Mouse (Mus musculus) megakaryocyte-erythroid progenitor cell, adult 5-6 weeks (primary cell): ENCODE results near the gene Rhot1. TPM values are rescaled to one million over a fixed set of nuclear protein-coding genes. Genes with fewer than 3 reads are reported as not detected.

Experiments
- ATAC-seq: replicated peaks from 2 replicates; pipeline ENCODE4 v1.8.0; 2016; ENCODE audit warnings: mild to moderate bottlenecking, inconsistent platforms; ENCODE audit not compliant: severe bottlenecking, poor library complexity, low FRiP score, low TSS enrichment
- total RNA-seq, 2 experiments: library from RNA; stranded (forward) in 1 of 2; stranded (reverse) in 1 of 2; fragments of 200-1000, 215-1000 nt in 1 of 2; fragments of >200 nt in 1 of 2; fragmentation: Nextera tagmentation in 1 of 2; gene quantifications; 2 replicates each; pipeline ENCODE4 v1.2.3; 2014 to 2017

The Rhot1 gene
- total RNA-seq (2014; fragmentation: Nextera tagmentation) (44.3 and 65.2 TPM in 2 replicates), total RNA-seq (2017) (55.5 and 63.8 TPM in 2 replicates)

DNA sequence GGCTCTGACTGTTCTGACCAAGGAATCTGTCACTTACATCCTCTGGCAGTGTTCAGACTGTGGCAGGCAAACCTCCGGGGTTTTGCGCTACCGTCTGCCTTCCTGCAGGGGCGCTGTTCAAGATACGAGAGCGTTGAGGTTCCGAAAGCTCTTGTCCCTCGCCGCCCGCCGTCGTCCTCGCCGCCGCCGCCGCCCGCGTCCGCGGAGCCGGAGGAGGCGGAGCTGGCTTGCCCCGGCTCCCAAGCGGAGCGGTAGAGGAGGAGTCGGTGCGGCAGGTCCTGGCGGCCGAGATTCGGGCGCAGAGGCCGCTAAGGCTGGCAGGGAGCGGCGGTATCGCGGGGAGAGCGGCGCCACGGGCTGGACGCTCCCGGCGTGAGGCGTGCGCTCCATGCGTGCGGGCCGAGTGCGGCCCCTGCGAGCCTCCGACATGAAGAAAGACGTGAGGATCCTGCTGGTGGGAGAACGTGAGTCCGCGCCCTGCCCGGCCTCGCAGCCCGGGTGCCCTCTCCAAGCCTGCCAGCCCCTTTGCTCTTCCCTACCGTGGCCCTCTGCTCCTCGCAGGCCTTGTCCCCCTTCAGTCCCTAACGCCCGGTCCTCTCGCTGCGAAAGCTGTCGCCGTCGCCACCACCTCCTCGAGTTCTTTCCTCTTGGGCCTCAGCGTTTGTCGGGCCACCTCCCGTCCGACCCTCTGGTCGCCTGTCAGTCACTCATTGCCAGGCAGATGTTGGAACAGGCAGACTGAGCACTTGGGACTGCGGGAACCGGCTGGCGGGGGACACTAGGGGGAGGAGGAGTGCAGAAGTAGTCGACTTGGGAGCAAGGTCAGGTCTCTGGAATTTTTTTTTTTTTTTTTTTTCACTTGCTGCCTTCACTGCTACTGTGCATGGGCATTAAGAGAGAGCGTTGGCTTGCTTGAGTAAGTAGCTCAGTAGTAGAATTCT, at the start of gene Rhot1:
Gene Rhot1 (plus strand): TSS at position 160 of the 941 bp plus-strand sequence.
- ATAC-seq, result peak; percentile 90

DNA sequence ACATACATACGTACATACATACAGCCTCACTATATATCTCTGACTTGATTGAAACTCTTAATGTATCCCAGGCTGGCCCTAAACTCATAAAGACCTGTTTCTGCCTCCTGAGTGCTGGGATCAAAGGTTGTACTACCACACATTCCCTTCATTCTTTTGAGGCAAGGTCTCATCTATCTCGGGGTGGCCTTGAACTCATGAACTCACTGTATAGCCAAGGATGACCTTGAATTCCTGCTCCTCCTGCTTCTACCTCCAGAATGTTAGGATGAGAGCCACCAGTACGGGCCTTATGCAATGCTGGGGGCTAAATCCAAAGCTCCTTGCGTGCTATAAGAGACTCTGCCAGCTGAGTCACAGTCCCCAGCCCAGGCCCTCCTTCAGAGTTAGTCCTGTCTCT, 47.8 kb upstream of the Rhot1 start:
- ATAC-seq, result no peak

DNA sequence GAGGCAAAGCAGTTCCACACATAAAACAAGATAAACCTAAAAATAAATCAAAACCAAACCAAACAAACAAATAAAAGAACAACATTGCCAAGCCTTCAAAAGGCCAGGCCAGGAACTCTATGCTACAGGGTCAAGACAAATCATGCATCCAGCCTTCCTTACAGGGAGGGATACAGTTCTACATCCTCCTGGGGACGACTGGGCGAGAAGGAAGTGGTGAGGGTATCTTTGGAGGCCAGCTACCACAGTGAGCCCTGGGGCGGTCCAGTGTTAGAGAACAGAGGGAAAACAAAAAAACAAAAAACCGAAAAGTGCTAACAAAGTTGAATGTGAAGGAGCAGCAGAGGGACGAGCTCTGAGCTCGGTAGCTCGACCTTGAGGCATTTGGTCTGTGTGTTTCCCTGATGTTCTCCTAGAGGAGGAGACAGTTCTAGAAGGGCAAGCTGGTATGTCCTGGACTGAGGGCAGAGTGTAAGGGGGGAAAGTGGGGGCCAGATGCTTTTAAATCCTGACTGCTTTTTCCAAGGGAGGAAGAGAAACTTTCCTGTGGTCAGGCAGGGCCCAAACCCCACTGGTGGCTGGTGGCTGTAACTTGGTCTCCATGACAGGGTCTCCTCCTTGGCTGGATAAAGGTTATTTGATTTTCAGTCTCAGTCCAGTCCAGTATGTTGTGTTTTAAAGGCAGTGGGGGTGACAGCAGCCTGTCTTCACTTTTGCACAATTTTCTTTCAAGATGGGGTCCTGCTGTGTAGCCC, 45.3 kb upstream of the Rhot1 start:
- ATAC-seq, result no peak

DNA sequence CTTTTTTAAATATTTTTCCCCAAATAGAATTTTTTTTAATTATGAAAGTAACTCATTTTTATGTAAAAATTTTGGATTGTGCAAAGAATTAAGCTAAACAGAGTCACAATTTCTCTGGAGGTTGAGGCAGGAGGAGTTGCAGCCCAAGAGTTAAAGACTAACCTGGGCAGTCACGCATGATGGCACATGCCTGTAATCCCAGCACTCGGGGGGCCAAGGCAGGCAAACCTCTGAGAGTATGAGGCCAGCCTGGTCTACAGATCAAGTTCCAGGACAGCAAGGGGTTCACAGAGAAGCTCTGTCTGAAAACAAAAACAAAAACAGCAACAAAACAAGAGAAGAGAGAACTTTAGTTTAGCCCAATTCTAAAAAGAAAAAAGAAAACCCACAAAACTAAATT, 44.6 kb upstream of the Rhot1 start:
- no peak for ATAC-seq

DNA sequence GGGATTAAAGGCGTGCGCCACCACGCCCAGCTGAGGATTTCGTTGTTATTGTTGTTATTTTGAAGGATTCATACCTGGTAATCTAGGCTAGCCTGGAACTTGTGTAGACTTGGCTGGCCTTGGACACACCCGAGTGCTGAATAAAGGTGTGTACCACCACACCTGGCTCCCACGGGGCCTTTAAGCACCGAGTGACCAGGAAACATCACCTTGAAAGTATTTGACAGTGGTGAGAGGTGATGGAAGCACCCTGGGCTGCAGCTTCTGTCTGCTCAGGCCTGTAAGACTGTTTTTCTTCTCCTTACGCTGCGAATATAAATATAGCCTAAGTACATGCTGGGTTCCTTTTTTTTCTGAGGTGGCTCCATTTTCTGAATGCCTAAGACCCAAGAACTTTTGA, 40.7 kb upstream of the Rhot1 start:
- no peak for ATAC-seq

DNA sequence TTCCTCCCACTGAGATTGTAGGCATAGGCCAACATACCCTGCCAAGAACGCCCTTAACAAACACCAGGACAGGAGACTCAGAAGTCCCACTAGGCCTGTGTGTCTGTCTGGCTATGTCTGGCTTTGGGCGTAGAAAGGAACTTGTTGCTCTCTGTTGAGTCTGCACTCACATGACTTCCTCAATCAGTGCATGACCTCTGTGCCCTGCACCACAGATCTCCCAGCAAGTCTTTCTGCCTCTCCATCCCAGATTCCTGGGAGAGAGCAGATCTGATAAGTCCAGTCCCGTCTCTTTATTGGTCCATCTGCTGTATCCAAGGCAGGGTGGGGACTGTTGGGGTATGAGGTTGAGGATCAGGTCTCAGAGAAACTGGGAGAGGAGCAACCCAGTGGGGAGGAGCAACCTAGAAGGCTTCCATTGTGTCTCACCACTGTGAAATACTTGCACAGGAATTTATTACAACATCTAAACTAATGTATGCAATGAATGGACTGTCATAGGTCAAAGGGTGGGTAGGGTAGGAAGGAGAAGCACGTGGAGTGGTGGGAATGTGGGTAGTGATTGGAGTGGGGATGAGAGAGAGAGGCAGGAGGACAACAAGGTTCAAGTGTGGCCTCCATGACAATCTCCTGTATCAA, 40.1 kb upstream of the Rhot1 start:
- ATAC-seq, result no peak

DNA sequence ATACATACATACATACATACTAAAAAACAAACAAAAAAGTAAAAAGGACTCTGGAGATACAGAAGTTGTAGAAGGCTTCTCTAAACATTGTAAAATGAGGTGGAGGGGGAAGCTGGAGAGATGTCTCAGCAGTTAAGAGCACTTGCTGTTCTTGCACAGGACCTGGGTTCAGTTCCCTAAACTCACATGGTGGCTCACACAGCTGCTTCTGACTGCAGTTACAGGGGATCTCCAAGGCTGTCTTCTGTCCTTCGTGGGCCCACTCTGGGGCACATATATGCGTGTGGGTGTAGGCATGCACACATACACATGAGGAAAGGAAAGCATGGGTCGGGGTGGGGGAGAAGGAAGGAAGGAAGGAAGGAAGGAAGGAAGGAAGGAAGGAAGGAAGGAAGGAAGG, 39.2 kb upstream of the Rhot1 start:
- ATAC-seq, result no peak

DNA sequence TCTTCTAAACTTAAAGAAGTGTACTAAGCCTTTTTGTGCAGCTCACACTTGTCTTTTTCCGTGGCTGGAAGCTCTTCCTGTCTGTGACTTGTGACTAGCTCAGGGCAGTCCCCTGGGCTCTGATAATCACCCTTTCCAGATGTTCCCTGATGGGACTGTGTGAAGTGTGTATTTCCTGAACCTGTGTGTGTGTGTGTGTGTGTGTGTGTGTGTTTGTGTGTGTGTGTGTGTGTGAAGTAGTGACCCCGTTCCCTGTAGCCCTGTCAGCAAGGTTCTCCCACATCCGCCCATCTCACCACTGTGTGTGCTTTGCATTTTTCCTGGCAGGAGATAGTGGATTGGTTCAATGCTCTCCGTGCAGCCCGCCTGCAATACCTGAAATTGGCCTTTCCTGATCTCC, 38.5 kb upstream of the Rhot1 start:
- ATAC-seq, result no peak

DNA sequence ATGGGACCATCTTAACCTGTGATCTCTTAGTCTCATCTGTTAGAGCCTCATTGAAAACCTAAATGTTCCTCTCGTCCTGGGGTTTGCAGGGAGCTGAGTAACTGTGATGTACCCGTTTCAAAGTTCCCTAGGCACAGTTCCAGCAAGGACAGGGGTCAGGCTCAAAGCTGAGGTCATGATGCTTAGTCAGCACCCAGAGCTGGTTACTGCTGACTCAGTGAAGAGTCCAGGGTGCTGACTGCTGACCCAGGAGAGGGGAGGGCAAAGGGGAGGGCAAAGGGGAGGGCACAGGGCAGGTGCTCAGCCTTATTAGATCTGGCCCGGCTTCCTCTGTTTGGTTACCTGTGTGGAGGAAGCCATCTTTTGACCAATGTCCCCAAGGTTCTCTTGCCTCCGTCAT, 36.9 kb upstream of the Rhot1 start:
- ATAC-seq, result no peak

DNA sequence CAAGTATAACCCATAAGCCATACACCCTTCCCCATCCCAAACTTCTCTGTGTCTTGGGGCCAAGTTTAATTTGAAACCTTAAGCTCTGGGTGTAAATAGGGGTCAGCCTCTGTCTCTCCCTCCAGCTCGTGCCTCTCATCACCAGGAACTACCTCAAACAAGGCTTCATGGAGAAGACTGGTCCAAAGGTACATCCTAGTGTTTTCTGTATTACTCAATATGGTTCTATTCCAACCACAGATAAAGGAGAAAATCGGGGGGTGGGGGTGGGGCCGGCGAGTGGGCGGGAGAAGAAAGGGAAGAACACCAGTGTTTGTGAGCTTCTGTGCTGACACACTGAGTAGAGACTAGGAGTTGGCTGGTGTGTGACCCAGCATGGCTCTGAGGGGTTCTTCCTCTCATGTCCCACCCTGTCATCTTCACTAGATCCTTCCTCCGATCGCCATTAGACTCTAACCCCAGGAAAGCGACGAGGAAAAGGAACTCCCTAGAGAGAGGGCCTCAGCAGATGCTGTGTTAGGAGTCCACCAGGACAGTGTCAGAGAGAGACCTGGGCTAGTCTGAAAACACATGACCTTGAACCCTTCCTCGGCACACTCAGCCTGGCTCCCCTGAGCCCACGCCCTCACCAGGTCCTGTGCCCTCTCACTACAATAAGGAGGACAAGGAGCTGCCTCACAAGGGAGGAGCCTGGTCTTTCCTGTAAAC, 34.7 kb upstream of the Rhot1 start:
- ATAC-seq, result no peak

DNA sequence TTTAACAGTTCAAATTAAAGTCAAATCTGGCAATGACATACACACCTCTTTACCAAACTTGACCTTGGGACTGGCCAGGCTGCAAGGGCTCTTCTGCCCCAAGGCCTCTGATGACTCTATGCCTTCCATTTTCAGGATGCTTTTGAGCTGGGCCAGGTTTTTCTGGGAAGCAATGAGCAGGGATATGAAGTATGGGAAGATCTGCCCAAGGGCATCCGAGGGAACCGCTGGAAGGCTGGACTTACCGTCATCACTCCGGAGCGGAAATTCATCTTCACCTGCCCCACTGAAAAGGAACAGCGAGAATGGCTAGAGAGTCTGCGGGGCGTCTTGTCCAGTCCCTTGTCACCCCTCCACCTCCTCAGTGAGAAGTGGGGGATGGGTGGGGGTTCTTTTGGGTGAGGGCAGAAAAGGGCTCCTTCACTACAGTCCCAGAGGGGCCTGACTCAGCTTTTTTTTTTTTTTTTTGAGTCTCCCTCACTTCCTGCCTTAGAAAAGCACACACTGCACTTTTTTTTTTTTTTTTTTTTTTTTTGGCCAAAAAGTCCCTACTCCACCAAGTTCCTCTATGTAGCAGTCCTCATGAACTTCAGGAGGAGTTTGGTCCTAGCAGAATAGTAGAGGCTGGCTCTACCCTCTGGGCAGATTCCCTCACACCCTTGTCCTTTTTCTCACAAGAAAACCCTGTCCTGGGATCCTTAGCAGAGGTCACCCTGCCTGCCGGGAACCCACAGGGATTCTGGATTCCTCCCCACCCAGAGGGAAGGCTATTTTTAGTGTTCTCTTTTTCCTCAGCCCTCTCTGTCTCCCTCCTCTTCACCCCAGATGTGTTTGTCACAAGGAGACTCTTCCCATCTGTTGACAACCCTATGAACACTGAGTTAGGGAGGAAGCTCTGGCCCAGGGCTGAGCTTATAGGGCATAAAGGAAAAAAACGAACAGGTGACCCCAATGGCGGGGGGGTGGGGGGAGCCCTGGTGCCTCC, 31.6 kb upstream of the Rhot1 start:
- ATAC-seq, result no peak

DNA sequence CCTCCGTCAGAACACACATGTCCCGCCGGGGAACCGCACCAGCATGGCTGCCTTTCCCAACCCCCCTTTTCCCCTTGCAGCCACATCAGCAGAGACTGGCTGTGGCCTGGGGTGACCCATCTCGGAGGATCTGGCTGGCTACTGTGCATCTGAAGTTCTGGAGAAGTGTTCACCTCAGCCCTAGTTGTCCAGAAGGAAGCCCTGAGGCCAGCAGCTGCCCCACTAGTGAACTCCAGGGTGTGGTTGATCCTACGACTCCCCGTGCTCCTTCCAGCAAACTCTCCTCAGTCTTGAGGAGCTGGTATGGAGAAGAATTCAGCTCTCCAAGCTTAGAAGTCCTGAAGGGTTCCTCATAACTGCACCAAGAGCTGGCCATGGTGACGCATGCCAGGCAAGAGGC, 30.5 kb upstream of the Rhot1 start:
- no peak for ATAC-seq

DNA sequence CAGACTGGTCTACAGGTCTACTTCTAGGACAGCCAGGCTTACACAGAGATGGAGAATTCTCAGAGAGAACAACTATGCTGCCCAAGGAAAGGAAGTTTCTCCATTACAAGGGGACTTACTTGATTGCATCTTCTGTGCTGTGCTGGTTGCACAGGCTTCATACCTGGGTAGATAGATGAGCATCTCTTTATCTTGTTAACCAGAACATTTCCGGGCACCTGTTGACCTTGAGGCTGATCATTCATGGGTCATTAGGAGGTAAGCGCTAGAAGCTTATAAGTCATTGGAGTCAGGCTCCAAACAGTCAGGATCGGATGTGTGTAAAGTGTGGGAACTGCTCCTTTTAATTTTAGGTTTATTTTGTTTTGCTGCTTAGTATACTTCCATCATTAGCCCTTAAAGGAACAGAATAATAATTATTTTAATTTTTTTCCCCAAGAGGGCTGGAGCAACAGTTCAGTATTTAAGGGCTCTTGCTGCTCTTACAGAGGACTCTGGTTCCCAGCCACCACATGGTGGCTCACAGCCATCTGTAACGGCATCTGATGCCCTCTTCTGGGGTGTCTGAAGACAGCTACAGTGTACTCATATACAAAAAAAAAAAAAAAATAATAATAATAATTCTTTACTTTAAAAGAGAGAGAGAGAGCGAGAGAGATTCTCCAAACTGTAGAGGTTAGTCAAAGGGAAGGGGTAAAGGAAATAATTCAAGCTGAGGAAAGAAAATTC, 27.6 kb upstream of the Rhot1 start:
- ATAC-seq, result no peak

DNA sequence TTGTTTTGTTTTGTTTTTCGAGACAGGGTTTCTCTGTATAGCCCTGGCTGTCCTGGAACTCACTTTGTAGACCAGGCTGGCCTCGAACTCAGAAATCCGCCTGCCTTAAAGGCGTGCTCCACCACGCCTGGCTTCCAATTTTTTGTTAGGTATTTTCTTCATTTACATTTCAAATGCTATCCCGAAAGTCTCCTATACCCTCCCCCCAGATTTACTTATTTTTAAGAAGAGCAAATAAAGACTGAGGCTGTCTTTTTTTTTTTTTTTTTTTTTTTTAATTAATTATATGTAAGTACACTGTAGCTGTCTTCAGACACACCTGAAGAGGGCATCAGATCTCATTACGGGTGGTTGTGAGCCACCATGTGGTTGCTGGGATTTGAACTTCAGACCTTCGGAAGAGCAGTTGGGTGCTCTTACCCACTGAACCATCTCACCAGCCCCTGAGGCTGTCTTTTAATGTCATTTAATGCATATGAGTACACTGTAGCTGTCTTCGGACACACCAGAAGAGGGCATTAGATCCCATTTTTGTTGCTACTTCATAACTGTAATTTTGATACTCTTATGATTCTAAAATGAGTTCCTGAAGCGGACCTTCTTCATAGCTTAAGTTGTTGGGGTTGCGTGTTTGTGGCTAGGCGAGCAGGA, 25.6 kb upstream of the Rhot1 start:
- peak; percentile 42 for ATAC-seq

DNA sequence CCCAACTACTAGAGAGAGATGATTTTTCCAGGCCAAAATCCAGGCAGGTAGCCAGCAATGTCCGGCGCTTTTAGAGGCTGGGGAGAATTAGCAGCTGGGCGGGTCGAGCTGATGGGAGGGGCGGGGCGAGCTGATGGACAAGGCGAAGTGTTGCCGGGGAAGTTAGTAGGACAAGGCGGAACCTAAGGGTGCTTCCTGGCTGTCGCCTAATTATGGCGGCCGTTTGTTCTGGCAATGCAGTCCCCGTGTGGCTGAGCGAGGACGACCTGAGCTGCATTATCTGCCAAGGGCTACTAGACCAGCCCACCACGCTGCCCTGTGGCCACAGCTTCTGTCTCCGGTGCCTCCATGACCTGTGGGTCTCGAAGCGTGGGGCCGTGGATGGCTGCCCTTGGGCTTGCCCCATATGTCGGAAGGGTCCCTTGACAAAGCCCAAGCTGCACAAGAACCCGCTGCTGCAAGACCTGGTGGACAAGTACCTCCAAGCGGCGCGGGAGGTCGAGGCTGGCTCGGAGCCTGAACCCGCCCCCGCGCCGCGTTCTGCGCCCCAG, 25.0 kb upstream of the Rhot1 start, which contains the start of gene Rnf135:
Gene Rnf135 (plus strand): TSS at position 147 of the 551 bp plus-strand sequence.
- peak; percentile 99 for ATAC-seq

DNA sequence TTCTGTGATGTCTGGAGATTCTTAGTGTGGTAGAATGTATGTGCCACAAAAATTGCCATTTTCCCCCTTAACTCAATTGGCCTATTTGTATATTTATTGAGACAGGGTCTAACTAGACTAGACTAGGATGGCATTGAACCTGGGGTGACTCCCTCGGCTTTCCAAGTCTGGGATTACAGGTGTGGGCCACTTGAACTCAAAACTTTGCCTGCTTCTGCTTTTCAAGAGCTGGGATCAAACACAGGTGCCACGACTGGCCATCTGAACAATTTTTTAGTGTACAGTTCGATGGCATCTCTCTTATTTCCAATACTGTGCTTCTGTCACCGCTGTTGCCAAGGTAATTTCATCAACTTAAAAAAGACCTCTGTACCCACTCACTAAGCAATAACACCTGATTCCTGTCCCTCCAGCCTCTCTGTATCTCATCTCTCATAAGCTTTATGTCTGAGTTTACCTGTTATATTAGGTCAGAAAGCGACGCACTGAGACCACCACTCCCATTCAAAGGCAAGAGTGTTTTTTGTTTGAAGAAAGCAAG, 24.2 kb upstream of the Rhot1 start:
- ATAC-seq, result no peak
